Mouse (Mus musculus) retina, adult 2 months (tissue): Measurements from ENCODE around the gene Spsb3.

Experiments used
- DNase-seq: peaks from one replicate; pipeline ENCODE4 v3.0.0-alpha.2; 2012; ENCODE audit warnings: low read depth, low spot score

The Spsb3 gene

DNA sequence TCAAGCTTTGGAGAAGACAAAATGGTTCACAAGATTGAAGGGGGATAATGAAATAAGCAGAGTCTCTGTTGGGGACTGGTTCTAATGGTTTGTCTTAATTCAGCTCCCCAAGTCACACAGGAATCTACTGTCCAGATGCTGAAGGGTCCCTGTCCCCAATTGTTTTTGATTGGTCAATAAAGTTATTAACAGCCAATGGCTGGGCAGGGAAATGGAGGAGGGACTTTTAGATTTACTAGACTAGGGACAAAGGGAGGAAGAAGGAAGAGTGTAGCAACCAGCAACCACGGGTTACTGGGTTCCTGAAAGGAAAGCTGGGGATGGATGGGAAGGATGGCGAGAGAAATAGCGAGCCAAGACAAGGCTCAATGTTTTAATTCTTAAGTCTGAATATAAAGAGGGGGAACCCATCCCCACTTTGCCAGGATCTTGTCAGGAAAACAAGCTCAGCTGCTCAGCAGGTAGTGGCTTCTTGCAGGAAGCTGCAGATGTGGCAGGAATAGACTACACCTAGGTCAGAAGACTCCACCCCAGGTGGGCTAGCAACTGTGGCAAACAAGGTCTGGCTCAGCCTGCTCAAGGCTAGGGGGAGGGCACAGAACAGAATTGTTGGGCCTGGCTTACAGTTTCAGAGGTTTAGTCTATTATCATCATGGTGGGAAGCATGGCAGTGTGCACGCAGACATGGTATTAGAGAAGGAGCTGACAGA, 12.6 kb upstream of the Spsb3 start:
- no peak for DNase-seq

DNA sequence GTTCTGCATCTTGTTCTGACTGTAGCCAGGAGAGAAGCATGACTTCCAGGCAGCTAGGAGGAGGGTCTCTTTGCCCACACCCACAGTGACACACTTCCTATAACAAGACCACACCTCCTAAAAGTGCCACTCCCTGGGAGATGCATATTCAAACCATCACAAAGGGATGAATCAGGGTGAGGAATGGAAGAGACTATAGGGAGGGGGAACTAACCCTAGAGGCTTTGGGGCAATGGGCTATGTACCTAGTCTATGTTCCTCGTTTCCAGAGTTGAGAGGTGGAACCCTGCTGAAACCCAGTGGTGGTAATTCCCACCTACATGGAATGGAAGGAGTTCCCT, 12.1 kb upstream of the Spsb3 start:
- no peak for DNase-seq

- no peak for DNase-seq
Measured at GRCm38 (mm10) chr17:24874989-24875388, 11.5 kb upstream of the Spsb3 start.

DNA sequence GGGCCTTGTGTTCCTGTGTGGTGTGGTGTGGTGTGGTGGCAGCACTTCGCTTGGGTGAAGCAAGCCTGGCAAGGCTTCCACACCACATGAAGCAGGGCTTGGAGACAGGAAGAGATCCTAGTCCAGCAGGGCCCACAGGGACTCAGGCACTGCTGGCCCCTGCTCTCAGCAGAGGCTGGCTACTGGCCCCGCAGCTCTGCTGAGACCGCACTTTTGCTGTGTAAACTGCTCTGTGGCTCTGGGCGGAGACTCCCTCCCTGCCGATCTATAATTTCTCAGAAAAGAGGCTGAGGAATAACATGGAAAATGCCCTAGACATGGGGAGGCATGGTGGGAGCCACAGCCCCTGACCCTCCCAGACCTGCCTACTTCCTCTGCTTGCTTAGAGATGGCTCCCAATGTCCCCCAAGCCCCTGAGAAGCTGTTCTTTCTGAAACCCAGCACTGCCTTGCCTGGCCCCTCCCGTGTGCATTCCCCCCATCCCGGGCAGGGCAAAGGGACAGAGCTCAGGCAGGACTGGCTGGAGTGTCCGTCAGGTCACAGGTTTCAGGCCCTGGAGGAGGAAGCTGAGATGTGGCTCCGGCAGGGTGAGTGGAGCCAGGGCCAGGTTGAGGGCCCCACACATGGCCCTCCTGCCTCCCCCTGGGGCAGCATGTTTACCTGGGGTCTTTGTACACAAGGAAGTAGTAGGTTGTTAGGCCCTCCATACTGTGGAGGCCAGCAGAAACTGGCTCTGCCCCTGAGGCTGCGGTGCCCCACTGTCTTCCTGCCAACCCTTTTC, 8.9 kb upstream of the Spsb3 start:
- DNase-seq, result no peak

DNA sequence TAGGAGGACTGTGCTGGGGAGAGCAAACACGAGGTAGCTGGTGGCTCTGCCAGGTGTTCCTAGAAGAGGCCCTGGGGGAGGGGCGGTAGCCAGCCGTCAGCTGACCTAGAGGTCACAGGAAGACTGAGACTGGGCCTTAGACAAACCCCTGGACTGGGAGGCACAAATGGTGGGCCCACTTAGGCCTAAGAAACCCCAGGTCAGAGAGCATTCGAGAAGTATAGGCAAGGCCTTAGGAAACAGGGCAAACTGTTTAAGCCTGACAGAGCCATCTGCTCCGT, 8.4 kb upstream of the Spsb3 start:
- no peak for DNase-seq

GRCm38 (mm10) chr17:24878531-24878930, 7.9 kb upstream of the Spsb3 start:
- DNase-seq, result no peak

GRCm38 (mm10) chr17:24881738-24882440, 4.6 kb upstream of the Spsb3 start:
- DNase-seq, result no peak

DNA sequence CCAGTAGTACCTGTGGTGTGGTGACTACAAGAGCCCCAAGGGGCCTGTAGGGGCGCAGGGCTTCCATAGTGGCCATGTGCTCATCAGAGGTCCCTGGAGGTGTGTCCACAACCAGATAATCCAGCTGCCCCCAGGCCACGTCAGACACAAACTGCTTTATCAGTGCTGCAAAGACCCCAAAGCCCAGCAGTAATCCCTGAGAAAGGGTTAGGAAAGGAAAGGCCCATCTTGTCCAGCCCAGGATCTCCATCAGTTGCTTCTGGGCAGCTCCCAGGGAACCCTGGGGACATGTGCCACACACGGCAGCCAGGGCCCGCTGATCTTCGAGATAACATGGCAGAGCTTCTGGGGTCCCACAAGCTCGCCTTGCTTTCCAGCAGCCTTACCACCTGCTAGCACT, 2.1 kb upstream of the Spsb3 start:
- no peak for DNase-seq

GRCm38 (mm10) chr17:24885356-24886133, 898 bp upstream of the Spsb3 start:
- no peak for DNase-seq

GRCm38 (mm10) chr17:24886932-24887271, 459 bp downstream of the Spsb3 start:
- DNase-seq, result no peak

- DNase-seq, result no peak
Measured at GRCm38 (mm10) chr17:24887291-24888080, 1.0 kb downstream of the Spsb3 start.

- no peak for DNase-seq
Measured at GRCm38 (mm10) chr17:24888862-24889261, 2.4 kb downstream of the Spsb3 start.

GRCm38 (mm10) chr17:24890151-24891092, 4.0 kb downstream of the Spsb3 start:
- DNase-seq, result no peak

DNA sequence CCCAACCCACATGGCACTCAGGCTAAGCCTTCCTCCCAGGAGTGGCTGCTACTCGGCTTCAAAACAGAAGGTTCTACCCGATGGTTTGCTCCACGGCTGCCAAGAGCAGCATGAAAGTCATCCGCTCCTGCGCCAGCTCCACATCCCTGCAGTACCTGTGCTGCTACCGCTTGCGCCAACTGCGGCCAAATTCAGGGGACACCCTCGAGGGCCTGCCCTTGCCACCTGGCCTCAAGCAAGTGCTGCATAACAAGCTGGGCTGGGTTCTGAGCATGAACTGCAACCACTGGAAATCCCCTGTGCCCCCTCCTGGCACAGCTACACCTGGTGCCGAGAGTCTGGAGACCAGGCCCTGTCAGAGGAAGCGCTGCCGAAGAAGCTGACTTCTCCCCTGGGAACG, 4.9 kb downstream of the Spsb3 start:
- no peak for DNase-seq

- DNase-seq, result no peak
Measured at GRCm38 (mm10) chr17:24892785-24893184, 6.3 kb downstream of the Spsb3 start.

- no peak for DNase-seq
Measured at GRCm38 (mm10) chr17:24893276-24893675, 6.8 kb downstream of the Spsb3 start.

DNA sequence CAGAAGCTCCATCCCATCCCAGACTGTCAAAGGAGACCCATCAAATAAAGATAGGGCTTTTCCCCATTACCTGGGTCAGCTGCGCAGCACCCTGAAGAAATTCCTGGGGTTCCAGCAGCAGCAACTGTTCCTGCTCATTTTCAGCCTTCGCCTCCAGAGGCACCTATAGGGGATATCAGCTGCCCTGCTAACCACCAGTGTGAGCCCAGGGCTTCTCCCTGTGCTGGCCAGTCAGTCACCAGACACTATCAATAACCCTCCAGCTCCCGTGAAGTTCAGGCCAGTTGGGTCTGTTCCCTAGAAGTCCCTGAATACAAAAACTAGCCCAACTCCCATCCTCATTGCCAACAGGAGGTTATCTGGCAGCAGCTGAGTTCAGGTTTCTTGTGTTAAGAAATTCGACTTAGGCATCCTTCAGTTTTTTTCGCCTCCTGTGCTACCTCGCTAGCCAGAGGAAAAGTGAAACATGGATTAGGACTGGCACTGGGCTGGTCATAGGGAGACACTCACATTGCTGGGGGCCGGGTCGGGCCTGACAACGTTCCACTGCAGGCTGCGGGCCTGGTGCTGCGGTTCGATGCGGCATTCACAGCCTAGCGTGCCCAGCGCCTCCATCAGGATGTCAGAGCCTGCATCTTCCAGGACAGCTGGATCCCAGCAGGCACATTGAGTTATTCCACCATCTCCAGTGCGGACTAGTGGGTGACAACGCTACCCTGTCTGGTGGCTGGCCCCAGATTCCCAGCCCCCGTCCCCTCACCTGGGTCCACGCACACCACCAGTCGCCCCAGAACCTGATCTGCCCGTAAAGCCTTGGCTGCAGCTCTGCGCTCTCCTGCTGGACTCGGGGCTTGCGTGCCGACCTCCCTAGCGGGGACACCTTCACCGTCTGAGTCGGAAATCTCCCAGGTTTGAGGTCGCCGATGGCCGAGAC, 7.9 kb downstream of the Spsb3 start:
- no peak for DNase-seq

GRCm38 (mm10) chr17:24894995-24895547, 8.6 kb downstream of the Spsb3 start, which contains the start of the genes Eme2 and Mrps34:
Gene Eme2 (minus strand): TSS chr17:24895087.
Gene Mrps34 (plus strand): TSS chr17:24895116.
- peak; percentile 80 for DNase-seq
